Mouse (Mus musculus): ENCODE measurements at regions not wholly inside any gene's neighbourhood (a gene's known extent, or its start where the extent isn't known, plus 50 kb on each side); places are given as distances from the start of the nearest gene placed in this dataset.

DNA sequence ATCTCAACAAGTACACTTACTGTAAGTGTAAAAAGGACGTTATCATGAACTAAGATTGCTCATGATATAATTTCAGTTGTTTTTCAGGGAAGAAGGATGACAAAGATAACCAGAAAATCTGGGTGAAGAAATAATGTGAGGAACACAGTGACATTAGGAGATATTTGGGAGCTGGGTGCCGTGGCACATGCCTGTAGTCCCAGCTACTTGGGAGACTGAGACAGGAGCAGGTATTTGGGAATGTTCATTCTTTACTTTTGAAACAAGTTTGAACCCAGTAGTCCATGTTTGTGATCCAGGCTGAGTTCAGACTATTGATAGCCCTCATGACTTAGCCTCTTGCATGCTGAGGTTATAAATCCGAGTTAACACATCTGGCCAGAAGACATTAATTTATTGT lies 528.2 kb upstream of the Intu start:
- DNase-seq, result no peak
- intact Hi-C loops (cut with DNase I), result no loop called here

DNA sequence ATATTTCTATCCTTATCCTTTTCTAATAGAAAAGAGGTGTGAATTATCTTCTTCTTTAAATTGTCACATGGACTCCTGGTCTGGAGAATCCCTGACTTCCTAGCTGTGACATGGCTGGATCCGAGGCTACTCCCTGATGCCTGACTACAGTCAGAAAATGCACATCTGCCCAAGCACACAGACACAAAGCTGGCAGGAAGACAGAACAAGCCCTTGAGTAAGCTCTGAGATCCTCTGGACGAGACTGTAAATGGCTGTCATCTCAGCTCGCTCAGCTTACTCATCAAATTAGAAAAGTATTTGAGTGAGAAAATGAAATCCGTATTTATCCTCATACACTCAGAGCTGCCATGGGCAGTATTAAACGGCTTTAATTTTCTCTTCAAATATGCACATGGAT lies 521.0 kb upstream of the Intu start:
- intact Hi-C loops (cut with DNase I), result no loop called here
- no peak for DNase-seq

DNA sequence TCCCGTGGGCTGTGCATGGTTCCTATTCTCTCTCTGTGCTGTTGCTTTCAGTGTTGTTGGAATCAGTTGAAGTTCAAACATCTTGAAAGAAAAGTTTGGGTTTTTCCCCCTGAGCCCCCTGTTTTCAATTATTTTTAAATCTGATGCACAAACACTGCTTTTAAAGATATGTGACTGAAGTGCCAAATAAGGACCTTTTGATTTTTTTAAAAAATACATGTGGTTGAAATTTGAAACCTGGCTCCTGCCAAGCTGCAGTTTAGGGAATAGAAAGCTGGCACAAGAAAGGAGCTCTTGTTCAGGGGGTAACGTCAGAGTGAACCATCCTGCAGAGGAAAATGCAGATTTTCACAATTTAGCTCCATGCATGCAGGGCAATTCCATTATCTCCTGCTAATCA lies 509.4 kb upstream of the Intu start:
- no peak for DNase-seq
- intact Hi-C loops (cut with DNase I), result no loop called here

DNA sequence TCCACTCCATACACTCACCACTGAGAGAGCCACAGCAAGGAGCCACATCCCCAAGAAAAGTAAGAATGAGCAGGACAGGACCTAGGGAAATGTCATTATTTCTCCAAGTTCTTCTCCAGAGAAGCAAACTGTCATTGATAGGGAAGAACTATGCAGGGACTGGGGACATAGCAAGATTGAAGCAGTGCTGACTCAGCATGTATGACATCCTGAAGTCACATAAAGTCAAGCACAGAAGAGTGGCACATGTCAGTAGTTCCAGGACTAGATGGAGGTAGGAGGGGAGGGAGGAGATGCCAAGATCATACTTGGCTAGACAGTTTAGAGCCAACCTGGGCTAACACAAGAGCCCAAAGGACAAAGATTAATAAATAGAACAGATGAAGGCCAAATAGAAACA lies 503.4 kb upstream of the Intu start:
- intact Hi-C loops (cut with DNase I), result no loop called here
- no peak for DNase-seq

DNA sequence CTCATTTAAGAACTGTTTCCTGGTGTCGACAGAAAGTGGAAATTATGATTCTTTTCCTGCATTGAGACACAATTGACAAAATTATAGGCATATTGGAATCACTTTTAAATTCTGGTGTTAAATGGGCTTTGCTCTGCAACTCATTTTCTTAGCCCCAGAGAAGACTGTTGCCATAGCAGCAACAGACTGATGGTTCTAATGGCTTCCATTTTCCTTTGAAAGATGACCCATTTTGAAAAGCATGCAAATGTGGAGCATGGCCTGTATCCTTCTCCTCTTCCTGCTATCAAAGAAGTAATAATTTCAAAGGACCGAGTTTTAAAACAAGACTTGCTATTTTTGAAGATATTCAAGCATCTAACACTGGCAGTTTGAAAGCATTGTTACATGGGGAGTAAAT lies 494.9 kb upstream of the Intu start:
- intact Hi-C loops (cut with DNase I), result no loop called here
- DNase-seq, result no peak

DNA sequence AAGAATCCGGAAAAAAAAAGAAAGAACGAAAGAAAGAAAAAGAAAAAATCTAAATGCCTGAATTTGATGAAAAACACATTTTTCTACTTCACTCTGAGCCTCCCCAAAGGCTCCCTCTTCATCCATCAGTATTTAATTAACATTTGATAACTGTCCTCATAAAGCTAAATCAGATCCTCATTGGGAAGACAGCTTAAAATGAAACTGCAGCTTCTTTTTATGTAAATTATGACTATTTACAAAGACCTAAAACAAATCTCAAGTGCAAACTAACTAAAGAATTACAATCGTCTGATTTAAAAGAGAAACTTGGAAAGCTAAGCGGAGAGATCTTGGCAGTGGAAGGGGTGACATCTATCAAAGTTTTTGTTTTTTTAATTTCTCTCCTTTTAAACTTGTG lies 481.4 kb upstream of the Intu start:
- DNase-seq, result no peak

DNA sequence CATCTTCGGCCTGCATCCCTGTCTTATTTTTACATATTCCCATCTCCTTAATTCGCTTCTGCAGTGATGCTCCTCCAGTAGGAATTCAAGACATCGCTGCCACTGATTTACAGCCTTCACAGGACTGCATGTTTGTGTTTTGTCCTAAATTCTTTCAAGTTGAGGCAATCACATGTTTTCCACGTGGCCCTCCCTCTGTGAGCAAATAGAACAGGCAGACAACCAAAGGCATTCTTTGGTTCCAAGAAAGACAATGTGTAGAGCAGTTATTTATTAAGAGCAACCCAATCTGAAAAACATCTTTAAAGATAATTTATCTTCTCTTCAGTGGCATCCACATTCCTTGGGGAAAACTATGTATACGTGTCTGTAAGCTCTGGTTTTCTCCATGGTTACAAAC lies 472.8 kb upstream of the Intu start:
- intact Hi-C loops (cut with DNase I), result no loop called here
- DNase-seq, result no peak

More for the DNA sequence above, 481.4 kb upstream of the Intu start:
- intact Hi-C loops (cut with DNase I), result no loop called here

DNA sequence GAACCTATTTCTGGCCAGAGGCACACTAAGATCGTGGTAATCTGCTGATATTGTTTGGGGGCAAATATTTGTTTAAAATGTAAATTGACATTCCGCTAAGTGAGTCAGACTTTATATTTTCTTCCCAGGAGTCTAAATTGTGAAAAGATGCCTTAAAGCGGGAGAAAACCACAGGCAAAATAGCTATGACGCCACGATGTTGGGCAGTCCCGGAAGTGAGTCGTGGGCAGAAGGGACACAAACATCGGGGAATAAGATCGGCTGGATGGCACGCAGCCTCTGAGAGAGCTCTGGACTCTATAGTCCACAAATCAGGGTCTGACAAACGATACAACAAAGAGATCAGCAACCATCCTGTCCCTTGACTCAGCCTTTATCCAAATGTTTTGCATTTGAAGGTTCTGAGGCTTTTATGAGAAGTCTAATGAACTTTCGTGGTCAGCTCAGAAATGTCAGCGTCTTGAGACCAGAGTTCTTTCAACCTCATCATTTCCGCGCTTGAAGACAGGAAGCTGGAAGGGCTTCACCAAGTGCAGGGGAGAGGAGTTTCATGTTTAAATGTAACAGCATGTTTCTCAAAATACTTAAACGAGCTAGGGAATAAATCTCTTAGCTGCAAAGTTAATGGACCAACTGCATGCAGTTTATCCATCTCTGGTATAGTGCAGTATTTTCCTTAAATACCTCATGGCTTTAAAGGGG lies 472.2 kb upstream of the Intu start:
- intact Hi-C loops (cut with DNase I), result no loop called here
- no peak for DNase-seq

DNA sequence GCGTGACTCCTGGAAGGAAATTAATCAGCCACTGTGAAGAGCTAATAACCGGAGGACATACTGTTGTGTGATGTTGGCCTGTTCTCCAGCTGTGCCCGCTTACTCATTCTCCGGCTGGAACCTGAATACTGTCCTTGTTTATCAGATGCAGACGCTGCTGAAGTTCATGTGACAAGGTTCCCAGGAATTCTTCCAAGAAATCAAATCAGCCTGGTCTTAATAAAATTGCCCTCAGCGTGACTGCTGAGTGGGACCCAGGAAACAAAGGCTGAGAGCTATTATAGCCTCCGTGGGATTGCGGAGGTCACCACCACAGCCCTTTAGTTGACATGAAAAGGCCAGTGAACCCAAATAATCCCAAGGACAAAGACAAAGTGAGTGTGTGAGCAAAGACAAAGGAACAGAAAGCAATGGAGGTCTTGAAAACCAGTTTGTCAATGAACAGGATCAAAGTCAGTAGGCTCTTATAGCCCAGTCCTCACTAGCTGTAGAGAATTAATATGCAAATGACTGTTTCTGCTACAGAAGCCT lies 460.9 kb upstream of the Intu start:
- DNase-seq, result no peak
- intact Hi-C loops (cut with DNase I), result no loop called here

DNA sequence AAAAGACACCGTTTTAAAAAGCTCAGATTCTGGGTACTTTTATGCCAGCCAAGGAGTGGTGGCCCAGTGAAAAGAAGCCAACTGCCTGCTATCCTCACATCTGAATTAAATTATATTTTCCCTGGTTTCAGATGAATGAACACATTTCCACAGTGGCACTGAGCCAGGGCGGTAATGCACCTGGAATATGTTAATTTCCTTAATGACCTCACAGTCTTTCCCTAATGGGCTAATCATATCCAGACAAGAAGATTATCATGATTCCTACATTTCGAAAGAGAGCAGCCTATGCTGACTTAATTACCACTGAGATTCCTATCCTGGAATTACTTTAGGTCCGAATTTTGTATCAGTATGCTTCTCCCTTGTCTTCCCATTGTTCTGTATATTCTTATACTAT lies 454.3 kb upstream of the Intu start:
- no peak for DNase-seq
- intact Hi-C loops (cut with DNase I), result no loop called here

DNA sequence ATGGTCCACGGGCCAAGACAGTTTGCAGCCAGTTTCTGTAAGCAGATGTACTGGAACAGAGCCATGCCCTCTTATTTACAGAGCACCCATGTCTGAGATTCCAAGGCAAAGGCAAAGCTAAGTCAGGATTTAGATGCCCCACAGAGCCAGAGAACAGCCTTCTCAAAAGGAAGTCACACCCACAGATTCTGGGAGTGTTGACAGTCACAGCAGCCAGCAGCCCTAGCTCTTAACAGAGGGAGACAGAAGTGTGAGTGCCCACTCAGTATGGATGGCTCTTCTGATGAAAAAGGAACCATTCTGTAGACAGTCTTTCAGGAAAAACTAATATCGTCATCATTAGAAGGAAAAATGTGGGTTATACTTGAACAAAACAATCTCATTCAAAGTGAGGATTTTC lies 446.0 kb upstream of the Intu start:
- no peak for DNase-seq
- intact Hi-C loops (cut with DNase I), result no loop called here

DNA sequence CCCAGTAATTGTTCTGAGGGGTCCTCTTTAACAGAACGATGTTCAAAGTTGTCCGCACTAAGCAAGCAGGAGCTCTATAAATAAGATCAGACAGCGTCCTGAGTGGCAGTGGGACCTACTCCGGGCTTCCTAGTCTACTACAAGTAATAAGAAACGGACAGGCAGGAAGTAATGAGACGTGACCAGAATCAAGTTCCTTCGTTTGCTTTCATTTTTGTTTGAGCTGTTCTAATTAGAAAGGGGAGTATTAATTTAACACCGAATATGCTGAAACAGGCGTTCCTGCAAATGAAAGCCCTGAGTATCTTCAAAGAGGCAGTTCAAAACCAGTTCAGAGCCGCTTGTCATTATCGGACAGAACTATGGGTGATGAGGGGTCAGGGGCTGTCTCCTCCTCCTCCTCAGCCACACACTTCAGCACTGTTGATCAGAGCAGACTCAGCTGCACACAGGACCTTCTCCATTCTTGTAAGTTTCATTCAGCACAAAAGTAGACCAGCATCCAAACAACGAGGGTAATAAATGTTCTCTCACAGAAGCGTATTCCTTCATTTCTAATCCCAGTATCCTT lies 439.2 kb upstream of the Intu start:
- DNase-seq, result no peak
- intact Hi-C loops (cut with DNase I), result no loop called here

DNA sequence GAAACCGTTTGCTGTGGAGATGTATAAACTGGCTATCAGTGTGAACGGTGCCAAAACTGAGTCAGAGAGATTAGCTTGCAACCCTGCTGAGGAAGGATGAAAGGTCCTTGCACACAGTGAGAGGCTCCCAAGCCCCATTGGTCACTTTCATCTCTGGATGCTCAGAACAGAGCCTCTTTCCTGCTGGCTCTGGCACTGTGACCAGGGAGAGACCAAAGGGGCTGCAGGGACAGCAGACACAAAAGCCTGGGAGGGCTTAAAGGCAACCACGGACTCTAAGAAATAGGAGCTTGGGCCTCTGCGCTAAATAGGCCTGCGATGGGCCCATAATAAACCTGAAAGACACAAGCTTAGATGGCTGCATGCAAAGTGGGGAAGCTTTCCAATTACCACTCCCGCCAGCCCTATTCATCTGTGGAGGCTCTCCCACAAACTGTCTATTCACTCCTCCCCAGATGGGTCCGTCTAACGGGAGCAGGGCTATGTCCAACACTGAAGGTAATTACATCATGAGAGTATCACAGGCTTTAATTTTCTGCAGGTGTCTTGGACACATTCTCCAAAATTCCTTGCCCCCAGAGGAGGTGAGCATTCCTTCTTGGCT lies 438.2 kb upstream of the Intu start:
- intact Hi-C loops (cut with DNase I), result no loop called here
- no peak for DNase-seq

DNA sequence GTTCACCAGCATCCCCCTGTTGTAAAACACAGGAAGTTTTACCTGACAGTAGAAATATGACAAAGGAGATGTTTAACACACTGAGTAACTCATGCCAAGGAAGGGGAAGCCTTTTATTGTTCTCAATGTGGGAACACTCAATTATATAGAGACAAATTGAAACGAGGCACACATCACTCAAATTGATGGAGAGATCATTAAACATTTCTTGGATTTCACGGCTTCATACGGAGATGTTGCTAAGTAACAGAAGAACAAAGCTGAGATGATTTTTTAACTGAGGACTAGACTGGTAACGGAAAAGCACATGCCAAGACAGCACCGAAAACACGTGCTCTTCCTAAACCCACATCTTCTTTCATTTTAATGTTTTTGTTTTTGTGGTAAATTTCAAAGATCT lies 437.0 kb upstream of the Intu start:
- intact Hi-C loops (cut with DNase I), result no loop called here
- no peak for DNase-seq

DNA sequence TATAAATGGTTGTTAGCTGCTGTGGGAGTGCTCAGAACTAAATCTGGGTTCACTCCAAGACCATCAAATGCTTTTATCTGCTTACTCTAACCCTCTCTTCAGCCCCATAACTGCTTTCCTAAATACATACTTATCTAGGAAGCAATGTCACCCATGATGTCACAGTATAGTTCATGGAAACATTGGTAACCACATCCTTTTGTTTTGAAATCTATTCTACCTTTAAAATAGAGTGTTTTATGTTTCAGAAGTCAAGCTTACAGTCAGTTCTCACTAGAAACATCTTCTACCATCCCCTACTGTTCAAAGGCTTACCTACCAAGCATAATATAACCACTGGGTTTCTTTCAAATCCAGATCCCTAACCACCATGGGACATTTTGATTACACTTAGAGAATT lies 436.4 kb upstream of the Intu start:
- intact Hi-C loops (cut with DNase I), result no loop called here
- DNase-seq, result no peak

DNA sequence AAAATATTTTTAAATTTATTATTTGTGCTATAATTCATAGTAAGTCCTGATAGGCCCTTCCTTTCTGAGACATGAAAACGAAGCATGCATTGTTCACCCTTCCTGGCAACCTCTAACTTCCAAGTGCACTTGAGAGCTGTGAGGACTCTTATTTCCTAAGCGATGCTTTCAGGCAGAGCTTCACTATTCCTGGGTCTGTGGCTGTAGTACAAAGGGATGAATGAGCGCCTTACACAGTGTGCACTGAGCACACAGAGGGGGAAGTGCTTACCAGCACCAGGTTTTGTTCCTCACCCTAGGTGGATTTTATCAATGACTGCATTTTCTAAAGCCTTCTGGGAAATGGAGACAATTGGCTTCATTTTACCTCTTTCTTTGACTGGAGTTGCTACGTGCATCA lies 428.4 kb upstream of the Intu start:
- no peak for DNase-seq
- intact Hi-C loops (cut with DNase I), result no loop called here

DNA sequence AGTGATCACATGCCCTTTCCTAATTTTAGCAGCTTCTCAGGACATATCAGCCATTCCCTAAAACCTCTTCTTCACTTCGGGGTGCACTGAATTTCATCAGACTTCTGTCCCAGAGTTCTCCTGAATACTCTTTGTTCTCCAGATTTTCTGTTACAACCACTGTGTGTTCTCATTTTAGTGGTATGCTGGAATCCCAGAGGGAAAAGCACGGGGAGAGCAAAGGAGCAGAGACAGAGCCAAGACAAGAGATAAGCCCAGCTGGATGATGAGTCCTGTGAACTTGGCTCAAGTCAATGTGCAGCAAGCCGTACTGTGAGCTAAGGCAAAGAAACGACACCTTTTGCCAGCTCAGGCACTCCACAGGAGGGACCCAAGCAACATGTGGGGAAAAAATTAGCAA lies 416.3 kb upstream of the Intu start:
- intact Hi-C loops (cut with DNase I), result no loop called here

DNA sequence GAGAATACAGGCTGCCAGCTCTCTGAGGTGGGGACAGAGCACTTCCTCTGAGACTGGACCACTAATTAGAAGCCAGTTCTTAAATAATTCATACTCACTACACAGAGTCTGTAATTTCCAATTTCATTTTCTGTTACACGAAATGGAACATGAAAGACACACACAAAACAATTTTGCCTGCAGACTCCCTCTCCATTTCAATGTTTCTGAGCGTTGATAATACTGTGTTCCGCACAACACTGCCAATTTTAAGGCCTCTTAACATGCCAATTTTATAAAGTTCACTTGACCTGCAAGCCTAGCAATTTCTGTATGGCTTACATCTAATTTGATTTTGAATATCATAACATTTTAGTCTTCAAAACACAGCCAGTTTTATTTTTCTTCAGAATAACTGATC lies 412.5 kb upstream of the Intu start:
- intact Hi-C loops (cut with DNase I), result no loop called here
- no peak for DNase-seq

More for the DNA sequence above, 416.3 kb upstream of the Intu start:
- DNase-seq, result no peak

DNA sequence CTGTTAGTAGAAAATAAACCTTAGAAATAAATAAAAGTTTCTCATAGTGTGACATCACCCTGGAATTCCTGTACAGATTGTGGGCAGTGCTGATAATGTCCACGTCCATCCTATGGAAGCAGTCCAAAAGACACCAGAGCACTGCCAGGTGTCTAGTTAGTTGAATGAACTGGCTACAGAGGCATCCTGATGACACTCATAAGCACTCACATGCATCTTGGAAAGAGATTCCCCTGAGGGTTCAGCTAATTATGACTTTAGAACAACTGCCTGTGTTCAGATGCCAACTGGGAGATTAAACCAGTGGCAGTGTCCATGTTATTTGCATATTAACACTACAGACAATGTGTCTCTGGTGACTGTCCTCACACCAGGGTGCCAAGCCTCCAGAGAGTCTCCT lies 411.6 kb upstream of the Intu start:
- intact Hi-C loops (cut with DNase I), result no loop called here
- DNase-seq, result no peak

DNA sequence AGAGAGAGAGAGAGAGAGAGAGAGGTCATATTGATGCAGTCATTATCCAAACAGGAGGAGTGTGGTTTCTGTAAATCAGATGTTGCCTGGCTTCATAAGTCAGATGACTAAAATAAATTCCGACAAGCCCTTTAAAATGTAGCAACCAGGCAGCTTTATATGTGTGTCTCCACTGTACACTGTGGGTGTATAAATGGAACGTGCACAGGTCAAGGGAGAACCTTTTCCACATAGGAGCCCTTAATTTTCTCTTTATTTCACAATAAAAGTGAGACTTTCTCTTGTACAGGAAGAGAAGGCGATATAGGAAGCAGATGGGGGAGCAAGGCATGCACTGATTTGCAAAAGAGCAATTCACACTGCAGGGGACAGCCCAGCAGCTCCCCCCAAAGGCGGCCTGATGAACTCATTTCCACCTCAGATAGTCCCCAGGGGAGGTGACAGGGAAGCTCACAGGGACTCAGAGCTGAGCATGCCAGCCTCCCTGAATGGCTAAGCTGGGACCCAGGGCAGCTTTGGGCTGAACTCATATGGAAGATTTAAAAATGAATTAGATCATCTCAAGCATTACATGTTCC lies 410.7 kb upstream of the Intu start:
- intact Hi-C loops (cut with DNase I), result no loop called here
- DNase-seq, result no peak

DNA sequence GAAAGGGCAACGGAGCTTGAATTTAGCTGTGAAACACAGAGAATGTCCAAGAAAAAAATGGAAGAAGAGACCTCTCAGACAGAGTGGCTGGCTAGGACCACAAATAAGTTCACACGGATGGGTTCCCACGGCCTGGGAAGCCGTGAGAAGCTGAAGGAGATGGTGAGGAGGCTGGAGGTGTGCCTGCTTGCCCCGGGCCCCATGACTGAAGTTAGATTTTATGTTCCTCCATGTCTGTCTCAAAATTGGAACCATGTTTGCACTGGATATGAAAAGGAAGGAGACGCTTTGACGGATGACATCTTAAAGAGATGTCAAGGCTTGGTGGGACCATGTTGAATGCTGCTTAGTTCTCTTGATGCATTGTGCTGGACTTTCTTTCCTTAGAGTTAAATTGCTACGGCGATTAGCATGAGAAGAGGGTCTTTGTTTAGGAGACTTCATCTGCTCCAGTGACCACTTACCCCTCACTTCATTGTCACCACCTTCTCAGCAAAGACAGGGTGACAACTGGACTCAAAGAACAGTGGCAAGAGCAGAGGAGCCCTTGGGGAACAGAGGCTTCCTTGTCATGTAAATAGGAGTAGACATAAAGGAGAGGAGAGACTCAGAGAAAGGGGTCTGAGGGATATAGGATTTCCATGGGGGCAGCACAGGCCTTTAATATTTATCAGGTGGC lies 407.4 kb upstream of the Intu start:
- intact Hi-C loops (cut with DNase I), result no loop called here
- DNase-seq, result no peak

Data from gastrocnemius, postnatal 36 days (tissue).